Mouse (Mus musculus): Measurements from ENCODE around the gene Sms.

The Sms gene

GRCm38 (mm10) chrX:157491944-157492726, at the start of gene Sms:
Gene Sms (minus strand): TSS chrX:157492287.
- DNase-seq, result peak; percentile 67 to 68

- DNase-seq, result no peak
These were observed 14.3 kb upstream of the Sms start for GRCm38 (mm10) chrX:157506400-157506799.

GRCm38 (mm10) chrX:157504506-157504905, 12.4 kb upstream of the Sms start:
- DNase-seq, result no peak

- DNase-seq, result peak in 1 of 2 experiments; percentile 1
These were observed 9.8 kb upstream of the Sms start for GRCm38 (mm10) chrX:157501871-157502270.

- no peak for DNase-seq
These were observed 7.9 kb upstream of the Sms start for GRCm38 (mm10) chrX:157500004-157500403.

GRCm38 (mm10) chrX:157493159-157493558, 1.1 kb upstream of the Sms start:
- no peak for DNase-seq

- peak; percentile 26 to 30 for DNase-seq
These were observed 747 bp downstream of the Sms start for GRCm38 (mm10) chrX:157491145-157491935.

GRCm38 (mm10) chrX:157490769-157491144, 1.3 kb downstream of the Sms start:
- no peak for DNase-seq

GRCm38 (mm10) chrX:157489871-157490721, 2.0 kb downstream of the Sms start:
- peak; percentile 31 to 54 for DNase-seq

GRCm38 (mm10) chrX:157488831-157489230, 3.3 kb downstream of the Sms start:
- DNase-seq, result no peak

GRCm38 (mm10) chrX:157486765-157487164, 5.3 kb downstream of the Sms start:
- DNase-seq, result peak; percentile 17 to 25

- DNase-seq, result no peak
These were observed 9.2 kb downstream of the Sms start for GRCm38 (mm10) chrX:157482842-157483241.

- DNase-seq, result no peak
These were observed 10.2 kb downstream of the Sms start for GRCm38 (mm10) chrX:157481860-157482259.

GRCm38 (mm10) chrX:157477328-157477727, 14.8 kb downstream of the Sms start:
- DNase-seq, result no peak

- DNase-seq, result no peak
These were observed 15.8 kb downstream of the Sms start for GRCm38 (mm10) chrX:157476153-157476810.

- no peak for DNase-seq
These were observed 20.1 kb downstream of the Sms start for GRCm38 (mm10) chrX:157471711-157472660.

- DNase-seq, result no peak
These were observed 23.3 kb downstream of the Sms start for GRCm38 (mm10) chrX:157468795-157469194.

- DNase-seq, result no peak
These were observed 24.0 kb downstream of the Sms start for GRCm38 (mm10) chrX:157468055-157468454.

- DNase-seq, result no peak
These were observed 26.1 kb downstream of the Sms start for GRCm38 (mm10) chrX:157465949-157466348.

- DNase-seq, result no peak
These were observed 29.4 kb downstream of the Sms start for GRCm38 (mm10) chrX:157462716-157463115.

GRCm38 (mm10) chrX:157454430-157454829, 37.7 kb downstream of the Sms start:
- DNase-seq, result peak; percentile 5 to 21
